Comparison of ENCODE assay signal across 1 mouse cellular context in the genomic region with DNA sequence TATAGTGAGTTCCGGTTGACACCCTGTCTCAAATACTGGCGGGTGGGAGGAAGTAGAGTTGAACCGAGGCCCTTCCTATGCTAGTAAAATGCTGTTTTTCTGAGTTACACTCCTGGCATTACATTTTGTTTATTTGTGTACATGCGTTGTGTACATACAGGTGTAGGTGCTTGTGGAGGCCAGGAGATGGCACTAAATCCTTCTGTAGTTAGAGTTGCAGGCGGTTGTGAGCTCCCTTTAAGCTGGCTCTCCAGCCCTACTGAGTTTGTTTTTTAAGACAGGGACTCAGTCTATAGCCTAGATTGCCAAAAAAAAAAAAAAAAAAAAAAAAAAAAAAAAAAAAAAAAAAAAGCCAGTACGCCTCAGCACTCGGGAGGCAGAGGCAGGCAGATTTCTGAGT.
TF ChIP-seq lines count a peak whose summit lies in the region.

No protein-coding gene starts in this region.

TF ChIP-seq in CH12.LX, 34 proteins besides CTCF, POLR2A, EP300 and RAD21:
- TF ChIP-seq SIN3A (IDR thresholded peaks at IDR 0.05; ENCODE audit: low read length) (no peak), MAZ (IDR thresholded peaks at IDR 0.05; ENCODE audit: low read depth, low read length) (no peak), ZNF384 (IDR thresholded peaks at IDR 0.05; ENCODE audit: low read depth, low read length) (peak; percentile 45; the same call in 1 of the 2 replicates), SMC3 (IDR thresholded peaks at IDR 0.05; ENCODE audit: low read depth, low read length) (peak; percentile 40)
